22 mouse cellular contexts compared by ENCODE assay signal in the genomic region with DNA sequence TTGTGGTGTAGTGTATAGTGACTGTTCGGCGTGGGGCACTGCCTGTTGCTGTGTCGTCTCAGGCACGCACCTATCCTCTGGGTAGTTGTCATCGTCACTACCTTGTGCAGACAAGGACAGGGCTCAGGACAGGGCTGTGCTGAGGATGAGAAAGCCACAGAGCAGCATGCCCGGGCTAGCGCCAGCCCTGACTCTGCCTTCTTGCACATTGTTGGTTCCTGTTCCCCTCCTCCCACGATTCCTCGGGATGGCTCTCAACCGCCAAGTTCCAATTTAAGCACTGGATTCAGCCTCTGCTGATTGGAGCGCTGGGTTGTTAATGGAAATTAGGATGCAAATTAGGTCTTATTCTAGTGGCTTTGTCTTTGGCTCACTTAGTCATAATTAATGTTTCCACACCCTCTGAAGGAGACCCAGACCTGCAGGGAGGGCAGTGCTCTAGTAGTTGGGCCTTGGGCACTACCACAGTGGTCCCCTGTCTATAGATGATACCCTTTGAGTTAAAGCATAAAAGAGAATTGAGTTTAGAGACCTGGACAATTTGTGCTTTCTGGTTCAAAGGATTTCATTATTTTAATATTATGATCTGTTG. TPM values are rescaled to one million over a fixed set of nuclear protein-coding genes. Genes with fewer than 3 reads are reported as not detected.
A peak's percentile ranks its signal among the peaks of the same experiment; 100 is the strongest.
DNase-seq lines count a peak whose midpoint lies in the region; ATAC-seq lines count a peak whose summit lies in the region.
"Had no signal": no experiment of that assay in that cellular context is flagged by ENCODE, and none has a peak within 500 bp of the region (broad histone marks: within the 10 kb centered on the region; RNA-seq: fewer than 3 reads in every experiment).

No protein-coding gene starts in this region.

- DNase-seq in frontal cortex, postnatal 10 days (ENCODE audit: low spot score in 2 of 2): no peak
- DNase-seq in 416B (ENCODE audit: low read depth): peak; percentile 14
- DNase-seq in R1 (ENCODE audit: low read depth, low spot score): peak; percentile 80
- DNase-seq in kidney, adult 18-20 months: no peak
- DNase-seq in hindbrain, embryonic 14.5 days (ENCODE audit: low spot score): no peak
- DNase-seq: adrenal gland, postnatal 14 days; cerebellum, adult 11-12 months; cerebellum, postnatal 25 days; embryo, embryonic 11 days; heart, adult 11 months; heart, postnatal 36 days; lung, adult 2 months had no signal

- peak overlapping the region; percentile 31; the same call in 1 of the 2 replicates for H3K27ac ChIP-seq in forebrain, embryonic 15.5 days (replicated peaks)
- H3K27ac ChIP-seq in hindbrain, embryonic 14.5 days: no peak overlapping the region
- H3K27ac ChIP-seq: embryonic facial prominence, embryonic 15.5 days; heart, embryonic 13.5 days; hindbrain, embryonic 15.5 days; intestine, embryonic 15.5 days; kidney, embryonic 15.5 days; stomach, postnatal 0 days had no signal

- peak; percentile 66 for ATAC-seq in frontal cortex, adult (ENCODE audit: low TSS enrichment)
- peak; percentile 84 for ATAC-seq in forebrain, embryonic 15.5 days (replicated peaks)
- ATAC-seq in hindbrain, embryonic 14.5 days (ENCODE audit: low FRiP score): no peak
- ATAC-seq: activated CD4-positive, CD25-positive, alpha-beta regulatory T cell, adult 4 months; intestine, embryonic 15.5 days had no signal

- peaks cover 8% of the 10 kb centered on the region for H3K4me1 ChIP-seq in forebrain, embryonic 15.5 days
- H3K4me1 ChIP-seq in hindbrain, embryonic 14.5 days (replicated peaks; ENCODE audit: control insufficient read depth, insufficient read depth, low read length): no peaks in the 10 kb centered on the region
- H3K4me1 ChIP-seq: embryonic facial prominence, embryonic 15.5 days; heart, embryonic 13.5 days; hindbrain, embryonic 15.5 days; intestine, embryonic 15.5 days; kidney, embryonic 15.5 days had no signal

- 57% methylated on average over 11 of the region's 11 CpGs for WGBS in forebrain, embryonic 15.5 days
- 82% methylated on average over 11 of the region's 11 CpGs for WGBS in hindbrain, embryonic 14.5 days

- H3K27me3 ChIP-seq in forebrain, embryonic 15.5 days: no peaks in the 10 kb centered on the region
- H3K27me3 ChIP-seq in hindbrain, embryonic 14.5 days (ENCODE audit: control insufficient read depth, insufficient read depth, low read length): no peaks in the 10 kb centered on the region
- H3K27me3 ChIP-seq: embryonic facial prominence, embryonic 15.5 days; heart, embryonic 13.5 days; hindbrain, embryonic 15.5 days; intestine, embryonic 15.5 days; kidney, embryonic 15.5 days had no signal

- peaks cover 31% of the 10 kb centered on the region for H3K36me3 ChIP-seq in forebrain, embryonic 15.5 days
- H3K36me3 ChIP-seq in hindbrain, embryonic 14.5 days (replicated peaks; ENCODE audit: control insufficient read depth, insufficient read depth): peaks cover 50% of the 10 kb centered on the region

- no peak overlapping the region for H3K9ac ChIP-seq in forebrain, embryonic 15.5 days (replicated peaks)
- H3K9ac ChIP-seq in hindbrain, embryonic 14.5 days: no peak overlapping the region
- H3K9ac ChIP-seq: embryonic facial prominence, embryonic 15.5 days; heart, embryonic 13.5 days; hindbrain, embryonic 15.5 days; intestine, embryonic 15.5 days; kidney, embryonic 15.5 days had no signal

- no peak overlapping the region for H3K4me3 ChIP-seq in forebrain, embryonic 15.5 days
- no peak overlapping the region for H3K4me3 ChIP-seq in hindbrain, embryonic 14.5 days (replicated peaks; ENCODE audit: low read length)
- H3K4me3 ChIP-seq: embryonic facial prominence, embryonic 15.5 days; heart, embryonic 13.5 days; hindbrain, embryonic 15.5 days; intestine, embryonic 15.5 days; kidney, embryonic 15.5 days had no signal

- no peaks in the 10 kb centered on the region for H3K9me3 ChIP-seq in forebrain, embryonic 15.5 days
- H3K9me3 ChIP-seq in hindbrain, embryonic 14.5 days (ENCODE audit: control insufficient read depth, low read length): no peaks in the 10 kb centered on the region
- H3K9me3 ChIP-seq: embryonic facial prominence, embryonic 15.5 days; heart, embryonic 13.5 days; hindbrain, embryonic 15.5 days; intestine, embryonic 15.5 days; kidney, embryonic 15.5 days had no signal

- H3K4me2 ChIP-seq in forebrain, embryonic 15.5 days (replicated peaks): no peak overlapping the region
- no peak overlapping the region for H3K4me2 ChIP-seq in hindbrain, embryonic 14.5 days (replicated peaks)
- H3K4me2 ChIP-seq: embryonic facial prominence, embryonic 15.5 days; heart, embryonic 13.5 days; hindbrain, embryonic 15.5 days; intestine, embryonic 15.5 days; kidney, embryonic 15.5 days; liver, embryonic 11.5 days had no signal

RNA-seq across cellular contexts. Expression of gene Msh2, which starts 23.8 kb away (rescaled TPM):
- polyA plus RNA-seq in forebrain, embryonic 15.5 days (2015; fragmentation: Nextera tagmentation; extraction: Ambion mirVana): 73.1 and 77.9 TPM in 2 replicates
- 43.9 and 46.6 TPM in 2 replicates for polyA plus RNA-seq in hindbrain, embryonic 14.5 days (2014; fragmentation: Nextera tagmentation; extraction: Ambion mirVana)

Comparison
In these comparisons a context has a peak if more than half of its experiments do, and no peak if none do; other contexts are left out.
1. DNase-seq: peak in 416B (single experiment) and R1 (single experiment); none in frontal cortex, postnatal 10 days (0 of 2), kidney, adult 18-20 months (single experiment) and hindbrain, embryonic 14.5 days (single experiment).